Mouse (Mus musculus): Measurements from ENCODE around the gene Ldhc. TPM values are rescaled to one million over a fixed set of nuclear protein-coding genes. Genes with fewer than 3 reads are reported as not detected.
A peak's percentile ranks its signal among the peaks of the same experiment; 100 is the strongest.

Ldhc gene
- polyA plus RNA-seq, 1 experiment from 2014 or later, result not detected

- peak overlapping the region; percentile 90 for H3K4me2 ChIP-seq (replicated peaks)
- under 1% methylated on average over 51 of the region's 51 CpGs for WGBS
- H3K36me3 ChIP-seq, result peaks cover 17% of the 10 kb centered on the region
- ATAC-seq (replicated peaks), result peak; percentile 87
- no peaks in the 10 kb centered on the region for H3K27me3 ChIP-seq
- peak overlapping the region; percentile 83 for H3K9ac ChIP-seq (replicated peaks)
- H3K4me3 ChIP-seq, result peak overlapping the region; percentile 84
- no peaks in the 10 kb centered on the region for H3K9me3 ChIP-seq
- peak overlapping the region; percentile 87 for H3K27ac ChIP-seq (replicated peaks)
- H3K4me1 ChIP-seq, result peaks cover 21% of the 10 kb centered on the region
Observed at GRCm38 (mm10) chr7:46845211-46845977, 15.6 kb upstream of the Ldhc start.

- Histone ChIP-seq H3K4me1 (peaks cover 21% of the 10 kb centered on the region), H3K4me2 (replicated peaks) (peak overlapping the region; percentile 90), H3K27me3 (no peaks in the 10 kb centered on the region), H3K9me3 (no peaks in the 10 kb centered on the region), H3K4me3 (peak overlapping the region; percentile 84), H3K9ac (replicated peaks) (peak overlapping the region; percentile 83), H3K36me3 (peaks cover 21% of the 10 kb centered on the region), H3K27ac (replicated peaks) (peak overlapping the region; percentile 87)
- peak; percentile 57 for ATAC-seq (replicated peaks)
- whole genome bisulfite sequencing, result 0% methylated on average over 36 of the region's 36 CpGs
Observed at GRCm38 (mm10) chr7:46845978-46846485, 15.0 kb upstream of the Ldhc start.

- H3K4me3 ChIP-seq, result peak overlapping the region; percentile 84
- no peaks in the 10 kb centered on the region for H3K27me3 ChIP-seq
- H3K9ac ChIP-seq (replicated peaks), result peak overlapping the region; percentile 83
- ATAC-seq (replicated peaks), result peak; percentile 51
- H3K9me3 ChIP-seq, result no peaks in the 10 kb centered on the region
- H3K4me1 ChIP-seq, result peaks cover 21% of the 10 kb centered on the region
- WGBS, result 1% methylated on average over 28 of the region's 28 CpGs
- peak overlapping the region; percentile 87 for H3K27ac ChIP-seq (replicated peaks)
- peak overlapping the region; percentile 90 for H3K4me2 ChIP-seq (replicated peaks)
- H3K36me3 ChIP-seq, result peaks cover 28% of the 10 kb centered on the region
Observed at GRCm38 (mm10) chr7:46846486-46847244, 14.3 kb upstream of the Ldhc start.

GRCm38 (mm10) chr7:46849287-46849686, 11.7 kb upstream of the Ldhc start:
- WGBS, result 79% methylated on average over 5 of the region's 5 CpGs
- no peak for ATAC-seq (replicated peaks)
- Histone ChIP-seq H3K27ac (replicated peaks) (no peak overlapping the region), H3K9ac (replicated peaks) (no peak overlapping the region), H3K4me3 (no peak overlapping the region), H3K4me2 (replicated peaks) (no peak overlapping the region), H3K36me3 (peaks cover 52% of the 10 kb centered on the region), H3K4me1 (peaks cover 21% of the 10 kb centered on the region), H3K27me3 (no peaks in the 10 kb centered on the region), H3K9me3 (no peaks in the 10 kb centered on the region)

- Histone ChIP-seq H3K4me1 (peaks cover 15% of the 10 kb centered on the region), H3K4me2 (replicated peaks) (no peak overlapping the region), H3K4me3 (no peak overlapping the region), H3K9me3 (no peaks in the 10 kb centered on the region), H3K9ac (replicated peaks) (no peak overlapping the region), H3K27ac (replicated peaks) (no peak overlapping the region), H3K36me3 (peaks cover 67% of the 10 kb centered on the region), H3K27me3 (no peaks in the 10 kb centered on the region)
- ATAC-seq (replicated peaks), result no peak
- 50% methylated on average over 7 of the region's 7 CpGs for WGBS
Observed at GRCm38 (mm10) chr7:46851026-46851425, 10.0 kb upstream of the Ldhc start.

- H3K4me3 ChIP-seq, result no peak overlapping the region
- no peak overlapping the region for H3K4me2 ChIP-seq (replicated peaks)
- WGBS, result 82% methylated on average over 1 of the region's 1 CpGs
- peaks cover 67% of the 10 kb centered on the region for H3K36me3 ChIP-seq
- no peaks in the 10 kb centered on the region for H3K27me3 ChIP-seq
- H3K27ac ChIP-seq (replicated peaks), result no peak overlapping the region
- 0 out of 2 replicates have a peak, but pooled peaks cover 2% of the 10 kb centered on the region for H3K4me1 ChIP-seq
- no peak overlapping the region for H3K9ac ChIP-seq (replicated peaks)
- ATAC-seq (replicated peaks), result no peak
- H3K9me3 ChIP-seq, result no peaks in the 10 kb centered on the region
Observed at GRCm38 (mm10) chr7:46852666-46853065, 8.3 kb upstream of the Ldhc start.

GRCm38 (mm10) chr7:46853365-46853764, 7.6 kb upstream of the Ldhc start:
- peaks cover 65% of the 10 kb centered on the region for H3K36me3 ChIP-seq
- H3K9ac ChIP-seq (replicated peaks), result no peak overlapping the region
- no peak overlapping the region for H3K27ac ChIP-seq (replicated peaks)
- no peak overlapping the region for H3K4me3 ChIP-seq
- no peak for ATAC-seq (replicated peaks)
- no peaks in the 10 kb centered on the region for H3K4me1 ChIP-seq
- 80% methylated on average over 9 of the region's 9 CpGs for WGBS
- H3K27me3 ChIP-seq, result no peaks in the 10 kb centered on the region
- H3K9me3 ChIP-seq, result no peaks in the 10 kb centered on the region
- H3K4me2 ChIP-seq (replicated peaks), result no peak overlapping the region

GRCm38 (mm10) chr7:46855866-46856560, 5.0 kb upstream of the Ldhc start:
- Histone ChIP-seq H3K36me3 (peaks cover 46% of the 10 kb centered on the region), H3K9me3 (no peaks in the 10 kb centered on the region)
- WGBS, result 72% methylated on average over 7 of the region's 7 CpGs

GRCm38 (mm10) chr7:46857436-46857835, 3.6 kb upstream of the Ldhc start:
- Histone ChIP-seq H3K4me2 (replicated peaks) (no peak overlapping the region), H3K36me3 (peaks cover 34% of the 10 kb centered on the region), H3K9ac (replicated peaks) (no peak overlapping the region), H3K27ac (replicated peaks) (no peak overlapping the region), H3K9me3 (no peaks in the 10 kb centered on the region), H3K4me3 (no peak overlapping the region), H3K27me3 (no peaks in the 10 kb centered on the region), H3K4me1 (no peaks in the 10 kb centered on the region)
- no peak for ATAC-seq (replicated peaks)
- 81% methylated on average over 9 of the region's 9 CpGs for WGBS

More at GRCm38 (mm10) chr7:46855866-46856560, 5.0 kb upstream of the Ldhc start:
- Histone ChIP-seq H3K4me3 (no peak overlapping the region), H3K4me1 (no peaks in the 10 kb centered on the region), H3K27ac (replicated peaks) (no peak overlapping the region), H3K9ac (replicated peaks) (no peak overlapping the region), H3K27me3 (no peaks in the 10 kb centered on the region), H3K4me2 (replicated peaks) (no peak overlapping the region)
- no peak for ATAC-seq (replicated peaks)

GRCm38 (mm10) chr7:46859031-46859430, 2.0 kb upstream of the Ldhc start:
- Histone ChIP-seq H3K36me3 (peaks cover 18% of the 10 kb centered on the region), H3K4me1 (no peaks in the 10 kb centered on the region), H3K4me3 (no peak overlapping the region), H3K9ac (replicated peaks) (no peak overlapping the region), H3K27me3 (no peaks in the 10 kb centered on the region), H3K4me2 (replicated peaks) (no peak overlapping the region), H3K27ac (replicated peaks) (no peak overlapping the region), H3K9me3 (no peaks in the 10 kb centered on the region)
- ATAC-seq (replicated peaks), result no peak
- 65% methylated on average over 6 of the region's 6 CpGs for WGBS

- H3K4me3 ChIP-seq, result no peak overlapping the region
- H3K9ac ChIP-seq (replicated peaks), result no peak overlapping the region
- H3K36me3 ChIP-seq, result no peaks in the 10 kb centered on the region
- no peak overlapping the region for H3K4me2 ChIP-seq (replicated peaks)
- no peak overlapping the region for H3K27ac ChIP-seq (replicated peaks)
- WGBS, result 84% methylated on average over 4 of the region's 4 CpGs
- H3K4me1 ChIP-seq, result no peaks in the 10 kb centered on the region
- H3K27me3 ChIP-seq, result no peaks in the 10 kb centered on the region
- H3K9me3 ChIP-seq, result no peaks in the 10 kb centered on the region
- no peak for ATAC-seq (replicated peaks)
Observed at GRCm38 (mm10) chr7:46871988-46872387, 11.0 kb downstream of the Ldhc start.

- Histone ChIP-seq H3K36me3 (no peaks in the 10 kb centered on the region), H3K27ac (replicated peaks) (no peak overlapping the region), H3K9ac (replicated peaks) (no peak overlapping the region), H3K9me3 (no peaks in the 10 kb centered on the region), H3K4me3 (no peak overlapping the region), H3K27me3 (no peaks in the 10 kb centered on the region), H3K4me1 (no peaks in the 10 kb centered on the region), H3K4me2 (replicated peaks) (no peak overlapping the region)
- ATAC-seq (replicated peaks), result no peak
- 72% methylated on average over 4 of the region's 4 CpGs for WGBS
Observed at GRCm38 (mm10) chr7:46876841-46877240, 15.8 kb downstream of the Ldhc start.
